Mouse (Mus musculus) left cerebral cortex, adult 11 months (tissue): Measurements from ENCODE around the gene Cxcr3.

Source experiments
- DNase-seq: peaks from one replicate; pipeline ENCODE4 v3.0.0; 2022; ENCODE audit warnings: low spot score

Gene Cxcr3

GRCm38 (mm10) chrX:101733828-101734319 is at the start of gene Cxcr3:
Gene Cxcr3 (minus strand): TSS chrX:101734269.
- DNase-seq: no peak

- DNase-seq: peak; percentile 14
These were observed 38.0 kb upstream of the Cxcr3 start for GRCm38 (mm10) chrX:101772035-101772434.

GRCm38 (mm10) chrX:101770307-101770706 is 36.2 kb upstream of the Cxcr3 start:
- DNase-seq: no peak

- DNase-seq: no peak
These were observed 35.4 kb upstream of the Cxcr3 start for GRCm38 (mm10) chrX:101769478-101769877.

GRCm38 (mm10) chrX:101767280-101767679 is 33.2 kb upstream of the Cxcr3 start:
- no peak for DNase-seq

- peak; percentile 17 for DNase-seq
These were observed 31.0 kb upstream of the Cxcr3 start for GRCm38 (mm10) chrX:101765111-101765510.

GRCm38 (mm10) chrX:101764621-101765020 is 30.6 kb upstream of the Cxcr3 start:
- no peak for DNase-seq

GRCm38 (mm10) chrX:101754478-101754877 is 20.4 kb upstream of the Cxcr3 start:
- no peak for DNase-seq

GRCm38 (mm10) chrX:101750144-101750543 is 16.1 kb upstream of the Cxcr3 start:
- no peak for DNase-seq

GRCm38 (mm10) chrX:101741064-101741433 is 7.0 kb upstream of the Cxcr3 start:
- no peak for DNase-seq

GRCm38 (mm10) chrX:101740335-101741063 is 6.4 kb upstream of the Cxcr3 start:
- DNase-seq: peak; percentile 12

- no peak for DNase-seq
These were observed 3.1 kb upstream of the Cxcr3 start for GRCm38 (mm10) chrX:101737201-101737600.

- DNase-seq: no peak
These were observed 912 bp upstream of the Cxcr3 start for GRCm38 (mm10) chrX:101734981-101735380.

- no peak for DNase-seq
These were observed 781 bp downstream of the Cxcr3 start for GRCm38 (mm10) chrX:101733288-101733687.

GRCm38 (mm10) chrX:101732644-101733043 is 1.4 kb downstream of the Cxcr3 start:
- no peak for DNase-seq

- no peak for DNase-seq
These were observed 4.1 kb downstream of the Cxcr3 start for GRCm38 (mm10) chrX:101730010-101730409.

- DNase-seq: no peak
These were observed 13.7 kb downstream of the Cxcr3 start for GRCm38 (mm10) chrX:101720401-101720800.

- DNase-seq: no peak
These were observed 29.0 kb downstream of the Cxcr3 start for GRCm38 (mm10) chrX:101705111-101705510.

GRCm38 (mm10) chrX:101698232-101698631 is 35.8 kb downstream of the Cxcr3 start:
- DNase-seq: no peak

- no peak for DNase-seq
These were observed 36.5 kb downstream of the Cxcr3 start for GRCm38 (mm10) chrX:101697537-101697936.

- no peak for DNase-seq
These were observed 38.4 kb downstream of the Cxcr3 start for GRCm38 (mm10) chrX:101695686-101696085.
